Mouse (Mus musculus) embryonic facial prominence, embryonic 11.5 days (tissue): ENCODE data around the gene D930048N14Rik. TPM values are rescaled to one million over a fixed set of nuclear protein-coding genes. Genes with fewer than 3 reads are reported as not detected.
"Not testable (repeated sequence)": the region's sequence is repeated elsewhere in the genome, so short reads cannot be mapped to it uniquely, and the experiment has no call there.

Experiments used
- ATAC-seq: fragments of 200-750 bp; cut with Nextera tagmentation; replicated peaks from 2 replicates; pipeline ENCODE4 v1.8.0; 2017; ENCODE audit warnings: low read depth; ENCODE audit not compliant: insufficient number of reproducible peaks, low FRiP score, low TSS enrichment
- DNase-seq: peaks from one replicate; pipeline ENCODE4 v3.0.0-alpha.2; 2015; ENCODE audit warnings: low spot score
- H3K27ac ChIP-seq: fragments of 300-500 bp; sonication (generic); replicated peaks from 2 replicates; pipeline ENCODE4 v1.5.1; 2014; ENCODE audit warnings: mild to moderate bottlenecking, low read depth, low read length, control low read depth
- H3K27me3 ChIP-seq: fragments of 300-500 bp; sonication (generic); 2 replicates; pipeline ENCODE4 v1.6.1; 2014; ENCODE audit warnings: mild to moderate bottlenecking, low read length, moderate library complexity, mixed read lengths; ENCODE audit not compliant: control insufficient read depth, insufficient read depth
- H3K36me3 ChIP-seq: fragments of 300-500 bp; sonication (generic); replicated peaks from 2 replicates; pipeline ENCODE4 v1.6.1; 2014; ENCODE audit warnings: low read depth, mild to moderate bottlenecking, low read length, moderate library complexity, mixed read lengths; ENCODE audit not compliant: control insufficient read depth, insufficient read depth
- H3K4me1 ChIP-seq: fragments of 300-500 bp; sonication (generic); 2 replicates; pipeline ENCODE4 v1.6.1; 2014; ENCODE audit warnings: low read length, mixed read lengths; ENCODE audit not compliant: control insufficient read depth, insufficient read depth
- H3K4me2 ChIP-seq: fragments of 300-500 bp; sonication (generic); 2 replicates; pipeline ENCODE4 v1.6.1; 2014; ENCODE audit warnings: low read depth, mild to moderate bottlenecking, control low read depth, low read length, moderate library complexity
- H3K4me3 ChIP-seq: fragments of 300-500 bp; sonication (generic); 2 replicates; pipeline ENCODE4 v1.5.1; 2014; ENCODE audit warnings: low read depth, low read length, control low read depth
- H3K9ac ChIP-seq: fragments of 300-500 bp; sonication (generic); replicated peaks from 2 replicates; pipeline ENCODE4 v1.6.1; 2014; ENCODE audit warnings: mild to moderate bottlenecking, control low read depth, low read length
- H3K9me3 ChIP-seq: fragments of 300-500 bp; sonication (generic); replicated peaks from 2 replicates; pipeline ENCODE4 v1.6.1; 2016; ENCODE audit warnings: mild to moderate bottlenecking, low read length, inconsistent platforms, mixed read lengths; ENCODE audit not compliant: control insufficient read depth
- WGBS: fragments of 180-500 bp; shearing (Covaris S2); extraction: QIAGEN DNeasy Blood & Tissue Kit; methylation state at CpG from one replicate; pipeline ENCODE4 v1.1.7; 2014; 5-methylcytosine and 5-hydroxymethylcytosine counted together
- polyA plus RNA-seq: library from polyadenylated mRNA; unstranded; fragments of >200 nt; fragmentation: Nextera tagmentation; extraction: Ambion mirVana; gene quantifications from 2 replicates; pipeline ENCODE4 v1.2.1, GENCODE M21; 2014

D930048N14Rik gene
- polyA plus RNA-seq, 1 experiment from 2014 or later: 0.88 TPM

DNA sequence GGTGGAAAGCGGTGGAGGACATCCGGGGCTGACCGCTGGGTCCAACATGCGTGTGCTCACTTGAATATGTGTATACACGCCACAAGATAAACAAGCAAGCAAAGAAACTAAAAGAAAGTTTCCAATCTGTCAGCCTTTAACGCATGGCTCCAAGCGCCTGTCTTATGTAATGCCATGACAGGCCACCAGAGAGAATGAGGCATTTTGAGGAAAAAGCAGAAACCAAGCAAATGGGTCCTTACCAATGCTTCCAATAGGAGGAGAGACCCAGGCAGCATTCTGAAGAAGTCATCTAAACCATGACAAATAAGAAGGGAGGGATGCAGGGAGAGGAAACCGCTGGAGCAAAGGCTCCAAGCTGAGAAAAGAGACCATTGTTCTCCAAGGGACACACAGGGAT lies 36.5 kb upstream of the D930048N14Rik start:
- WGBS: 73% methylated on average over 8 of the region's 8 CpGs
- Histone ChIP-seq H3K27me3 (no peaks in the 10 kb centered on the region), H3K9ac (no peak overlapping the region), H3K4me1 (no peaks in the 10 kb centered on the region), H3K4me2 (no peak overlapping the region), H3K36me3 (no peaks in the 10 kb centered on the region), H3K9me3 (no peaks in the 10 kb centered on the region), H3K4me3 (no peak overlapping the region), H3K27ac (no peak overlapping the region)
- DNase-seq: no peak
- no peak for ATAC-seq

DNA sequence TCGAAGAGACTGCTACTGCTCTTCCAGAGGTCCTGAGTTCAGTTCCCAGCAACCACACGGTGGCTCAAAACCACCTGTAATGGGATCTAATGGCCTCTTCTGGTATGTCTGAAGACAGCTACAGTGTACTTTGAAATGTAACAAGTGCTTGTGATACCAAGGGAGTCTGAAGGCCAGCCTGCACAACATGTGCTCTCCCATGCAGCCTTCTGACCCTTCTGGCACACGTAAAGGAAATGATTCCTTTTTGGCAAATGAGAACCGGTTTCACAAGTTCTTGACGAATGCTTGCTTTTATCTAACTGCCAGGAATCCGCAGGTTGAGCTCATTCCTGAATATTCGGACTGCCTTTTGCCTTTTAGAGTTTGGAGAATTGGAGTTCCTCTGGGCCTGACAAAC lies 35.6 kb upstream of the D930048N14Rik start:
- Histone ChIP-seq H3K4me3 (peak overlapping the region; percentile 20; the same call in 1 of the 2 replicates), H3K9me3 (no peaks in the 10 kb centered on the region), H3K9ac (peak overlapping the region; percentile 58), H3K4me2 (peak overlapping the region; percentile 47), H3K36me3 (no peaks in the 10 kb centered on the region), H3K4me1 (no peaks in the 10 kb centered on the region), H3K27ac (no peak overlapping the region), H3K27me3 (no peaks in the 10 kb centered on the region)
- DNase-seq (no peak), ATAC-seq (no peak)
- WGBS: 42% methylated on average over 7 of the region's 7 CpGs

DNA sequence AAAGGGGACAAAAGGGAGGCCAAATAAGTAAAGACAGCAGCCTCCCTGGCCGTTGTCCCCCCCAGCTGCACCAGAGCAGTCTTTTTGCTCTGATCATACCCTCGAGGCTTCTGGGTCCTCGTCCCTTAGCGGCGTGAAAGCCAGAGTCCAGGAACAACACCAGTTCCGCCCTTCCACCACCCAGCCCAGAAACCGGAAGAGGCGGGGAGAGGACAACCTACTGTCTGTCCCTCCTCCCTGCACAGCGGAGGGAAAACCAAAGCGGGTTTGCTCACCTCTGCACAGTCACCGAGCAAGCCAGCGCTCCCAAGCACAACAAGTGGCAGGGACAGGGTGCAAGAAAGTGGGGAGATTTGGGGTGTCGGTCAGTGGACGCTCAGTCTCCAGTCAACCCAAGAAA lies 35.2 kb upstream of the D930048N14Rik start:
- Histone ChIP-seq H3K4me3 (peak overlapping the region; percentile 20), H3K4me2 (peak overlapping the region; percentile 47), H3K9me3 (no peaks in the 10 kb centered on the region), H3K9ac (peak overlapping the region; percentile 58), H3K4me1 (no peaks in the 10 kb centered on the region), H3K36me3 (no peaks in the 10 kb centered on the region), H3K27ac (no peak overlapping the region), H3K27me3 (no peaks in the 10 kb centered on the region)
- WGBS: 5% methylated on average over 14 of the region's 14 CpGs
- ATAC-seq (no peak; the same call in 1 of the 2 replicates), DNase-seq (peak; percentile 81)

DNA sequence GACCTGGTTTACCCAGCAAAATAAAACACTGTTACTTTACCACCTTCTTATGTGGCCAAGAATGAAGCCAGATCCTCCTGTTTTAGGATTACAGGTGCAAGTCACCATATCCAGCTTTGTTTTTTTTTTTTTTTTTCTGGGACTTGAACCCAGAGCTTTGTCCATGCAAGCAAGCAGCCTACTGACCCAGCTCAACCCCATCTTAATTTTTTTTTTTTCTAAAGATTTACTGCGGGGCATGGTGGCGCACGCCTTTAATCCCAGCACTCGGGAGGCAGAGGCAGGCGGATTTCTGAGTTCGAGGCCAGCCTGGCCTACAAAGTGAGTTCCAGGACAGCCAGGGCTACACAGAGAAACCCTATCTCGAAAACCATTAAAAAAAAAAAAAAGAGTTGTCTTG lies 34.6 kb upstream of the D930048N14Rik start:
- H3K4me3 ChIP-seq, DNase-seq, H3K36me3 ChIP-seq, H3K4me2 ChIP-seq, H3K27me3 ChIP-seq, H3K27ac ChIP-seq, H3K9ac ChIP-seq, H3K9me3 ChIP-seq, ATAC-seq, H3K4me1 ChIP-seq: not testable (repeated sequence)
- WGBS: 92% methylated on average over 7 of the region's 7 CpGs

DNA sequence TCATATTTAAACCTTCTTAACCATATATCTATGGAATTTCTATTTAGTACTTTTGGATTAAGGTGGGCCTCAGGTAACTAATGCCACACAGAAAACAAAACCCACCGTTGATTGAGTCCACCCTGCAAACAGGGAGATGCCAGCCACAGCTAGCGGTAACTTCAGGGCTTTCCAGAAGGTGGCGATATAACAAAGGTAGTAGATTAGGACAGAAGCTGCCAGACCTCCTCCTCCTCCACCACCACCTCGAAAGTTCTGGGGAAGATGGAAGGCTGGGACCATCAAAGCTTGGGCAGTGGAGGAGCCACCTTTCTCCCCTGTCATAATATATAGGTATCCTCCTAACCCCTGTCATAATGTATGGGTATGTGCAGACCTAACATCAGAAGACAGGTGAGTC lies 33.1 kb upstream of the D930048N14Rik start:
- no peaks in the 10 kb centered on the region for H3K27me3 ChIP-seq
- no peak overlapping the region for H3K27ac ChIP-seq
- 8% methylated on average over 4 of the region's 4 CpGs for WGBS
- no peak overlapping the region for H3K4me3 ChIP-seq
- no peak overlapping the region for H3K9ac ChIP-seq
- H3K36me3 ChIP-seq: no peaks in the 10 kb centered on the region; the same call in 1 of the 2 replicates
- no peak overlapping the region for H3K4me2 ChIP-seq
- no peaks in the 10 kb centered on the region for H3K9me3 ChIP-seq
- H3K4me1 ChIP-seq: no peaks in the 10 kb centered on the region
- no peak for ATAC-seq
- peak; percentile 82 for DNase-seq

DNA sequence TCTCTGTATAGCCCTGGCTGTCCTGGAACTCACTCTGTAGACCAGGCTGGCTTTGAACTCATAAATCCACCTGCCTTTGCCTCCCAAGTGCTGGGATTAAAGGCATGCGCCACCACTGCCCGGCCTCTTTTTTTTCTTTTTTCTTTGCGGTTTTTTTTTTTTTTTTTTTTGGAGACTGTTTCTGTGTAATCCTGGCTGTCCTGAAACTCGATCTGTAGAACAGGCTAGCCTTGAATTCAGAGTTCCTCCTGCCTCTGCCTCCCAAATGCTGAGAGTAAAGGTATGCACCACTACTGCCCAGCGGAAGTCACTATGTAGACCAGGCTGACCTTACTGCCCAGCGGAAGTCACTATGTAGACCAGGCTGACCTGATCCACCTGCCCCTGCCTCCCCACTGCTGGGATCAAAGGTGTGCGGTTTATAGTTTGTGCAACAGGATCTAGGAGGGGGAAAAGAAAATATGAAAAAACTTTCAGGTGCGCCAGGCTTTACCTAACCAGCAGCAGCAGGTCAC lies 31.8 kb upstream of the D930048N14Rik start:
- H3K27me3 ChIP-seq: no peaks in the 10 kb centered on the region
- no peaks in the 10 kb centered on the region for H3K4me1 ChIP-seq
- DNase-seq: no peak
- H3K4me3 ChIP-seq: peak overlapping the region; percentile 77
- H3K36me3 ChIP-seq: peaks cover 4% of the 10 kb centered on the region
- H3K9me3 ChIP-seq: no peaks in the 10 kb centered on the region
- H3K27ac ChIP-seq: no peak overlapping the region
- WGBS: 54% methylated on average over 8 of the region's 8 CpGs
- ATAC-seq: peak; percentile 40
- peak overlapping the region; percentile 36 for H3K4me2 ChIP-seq
- no peak overlapping the region for H3K9ac ChIP-seq

DNA sequence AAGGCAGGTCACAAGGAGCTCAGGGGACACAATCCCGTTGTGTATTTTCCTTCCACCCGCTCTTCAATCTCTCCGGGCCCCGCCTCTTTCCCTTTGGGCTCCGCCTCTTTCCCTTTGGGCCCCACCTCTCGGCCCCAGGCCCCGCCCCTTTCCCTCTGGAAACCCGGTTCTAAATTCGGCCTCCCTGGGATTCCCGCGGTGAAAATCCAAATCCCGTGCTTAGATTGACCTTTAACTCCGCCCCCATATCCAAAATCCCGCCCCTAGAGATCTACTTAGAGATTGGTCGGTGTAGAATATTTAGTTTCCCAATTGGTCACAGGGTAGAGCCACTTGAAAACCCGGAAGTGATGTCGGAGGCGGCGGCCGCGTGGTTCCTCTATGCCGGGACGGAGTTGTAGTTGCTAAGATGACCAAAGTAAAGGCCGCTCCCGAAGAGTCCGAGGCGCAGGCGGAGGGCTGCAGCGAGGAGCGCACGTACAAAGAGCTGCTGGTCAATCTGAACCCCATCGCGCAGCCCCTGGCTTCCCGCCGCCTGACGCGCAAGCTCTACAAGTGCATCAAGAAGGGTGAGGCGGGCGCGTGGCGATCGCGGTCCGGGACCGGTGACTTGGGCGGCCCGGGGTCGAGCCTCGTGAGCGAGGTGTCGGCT lies 31.2 kb upstream of the D930048N14Rik start, which contains the start of gene Nhp2:
TSS of gene Nhp2 (plus strand) at position 327 of the 652 bp plus-strand sequence.
- Histone ChIP-seq H3K9ac (peak within 1 kb of the TSS; percentile 75), H3K27me3 (no peaks in the 10 kb centered on the region), H3K4me1 (no peaks in the 10 kb centered on the region), H3K4me3 (peak within 1 kb of the TSS; percentile 77), H3K36me3 (peaks cover 8% of the 10 kb centered on the region), H3K9me3 (no peaks in the 10 kb centered on the region), H3K4me2 (peak within 1 kb of the TSS; percentile 62), H3K27ac (0 out of 2 replicates have a peak within 1 kb of the TSS, but pooled peaks have one; percentile 48)
- ATAC-seq (peak; percentile 85), DNase-seq (peak; percentile 99)
- WGBS: under 1% methylated on average over 51 of the region's 51 CpGs

DNA sequence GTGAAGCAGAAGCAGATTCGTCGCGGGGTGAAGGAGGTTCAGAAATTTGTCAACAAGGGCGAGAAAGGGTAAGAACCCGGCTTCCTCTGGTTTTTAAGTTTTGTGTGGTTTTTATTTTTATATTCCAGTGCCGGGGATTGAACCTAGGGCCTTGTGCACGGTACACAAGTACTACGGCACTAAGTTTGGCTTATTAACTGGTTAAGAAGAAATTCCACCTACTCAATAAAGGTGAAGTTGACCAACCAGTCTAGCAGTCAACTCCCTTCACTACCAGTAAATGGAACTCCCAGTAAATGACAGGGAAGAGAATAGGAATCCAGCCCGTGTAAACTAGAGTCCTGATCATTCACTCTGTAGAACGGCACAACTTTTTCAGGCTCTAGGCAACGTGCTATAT lies 30.7 kb upstream of the D930048N14Rik start:
- no peak for DNase-seq
- peaks cover 8% of the 10 kb centered on the region for H3K36me3 ChIP-seq
- H3K4me1 ChIP-seq: no peaks in the 10 kb centered on the region
- no peaks in the 10 kb centered on the region for H3K9me3 ChIP-seq
- peak overlapping the region; percentile 75 for H3K9ac ChIP-seq
- peak overlapping the region; percentile 62 for H3K4me2 ChIP-seq
- H3K27ac ChIP-seq: 0 out of 2 replicates have a peak overlapping the region, but pooled peaks have one; percentile 48
- WGBS: 2% methylated on average over 11 of the region's 11 CpGs
- no peak for ATAC-seq
- H3K27me3 ChIP-seq: no peaks in the 10 kb centered on the region
- peak overlapping the region; percentile 77 for H3K4me3 ChIP-seq
